Mouse (Mus musculus): ENCODE measurements around the gene Trabd2b.

Gene Trabd2b

GRCm38 (mm10) chr4:114651007-114651406, 244.5 kb downstream of the Trabd2b start:
- DNase-seq: no peak

GRCm38 (mm10) chr4:114651606-114652005, 245.1 kb downstream of the Trabd2b start:
- peak; percentile 71 to 75 for DNase-seq

GRCm38 (mm10) chr4:114652400-114652799, 245.9 kb downstream of the Trabd2b start:
- no peak for DNase-seq

GRCm38 (mm10) chr4:114657933-114658332, 251.4 kb downstream of the Trabd2b start:
- DNase-seq: no peak

GRCm38 (mm10) chr4:114659876-114660275, 253.4 kb downstream of the Trabd2b start:
- DNase-seq: no peak

GRCm38 (mm10) chr4:114664063-114665036, 257.8 kb downstream of the Trabd2b start:
- no peak for DNase-seq
